Mouse (Mus musculus) kidney, adult 8-10 months (tissue): ENCODE measurements around the gene Traf3ip2.

ENCODE experiments used
- DNase-seq, 2 experiments: peaks; one replicate each; pipeline ENCODE4 v3.0.0; 2022

Gene Traf3ip2

DNA sequence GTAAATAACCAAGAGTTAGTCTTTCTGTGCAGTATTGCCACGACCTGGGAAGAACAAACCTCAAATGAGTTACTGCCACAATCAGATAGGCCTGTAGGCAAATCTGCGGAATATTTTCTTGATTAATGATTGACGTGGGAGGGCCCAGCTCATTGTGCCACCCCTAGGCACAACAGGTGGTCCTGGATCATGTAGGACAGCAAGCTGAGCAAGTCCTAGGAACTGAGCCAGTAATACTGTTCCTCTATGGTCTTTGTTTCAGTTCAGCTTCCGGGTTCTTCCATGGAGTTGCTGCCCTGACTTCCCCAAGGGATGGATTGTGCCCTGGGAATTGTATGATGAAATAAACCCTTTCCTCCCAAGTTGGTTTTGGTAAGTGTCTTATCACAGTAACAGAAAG is 68.3 kb downstream of the Traf3ip2 start:
- DNase-seq: no peak

DNA sequence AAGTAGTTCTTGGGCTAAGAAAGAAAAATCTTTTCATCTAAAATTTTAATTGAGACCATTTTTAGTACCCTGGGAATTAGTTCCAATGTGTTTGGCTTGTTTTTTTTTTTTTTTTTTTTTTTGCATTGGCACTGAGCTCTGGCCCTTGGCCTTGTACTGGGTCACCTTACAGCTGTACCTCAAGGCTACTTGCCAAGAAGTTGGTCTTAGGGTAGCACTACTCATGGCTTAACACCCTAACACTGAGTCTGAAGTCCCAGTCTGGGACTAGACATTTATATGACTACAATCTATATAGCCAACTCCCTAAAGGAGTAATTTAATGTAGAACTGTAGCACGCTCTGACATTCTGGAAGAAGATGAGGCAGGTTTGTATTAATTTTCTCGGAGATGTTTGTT is 69.8 kb downstream of the Traf3ip2 start:
- DNase-seq: no peak

DNA sequence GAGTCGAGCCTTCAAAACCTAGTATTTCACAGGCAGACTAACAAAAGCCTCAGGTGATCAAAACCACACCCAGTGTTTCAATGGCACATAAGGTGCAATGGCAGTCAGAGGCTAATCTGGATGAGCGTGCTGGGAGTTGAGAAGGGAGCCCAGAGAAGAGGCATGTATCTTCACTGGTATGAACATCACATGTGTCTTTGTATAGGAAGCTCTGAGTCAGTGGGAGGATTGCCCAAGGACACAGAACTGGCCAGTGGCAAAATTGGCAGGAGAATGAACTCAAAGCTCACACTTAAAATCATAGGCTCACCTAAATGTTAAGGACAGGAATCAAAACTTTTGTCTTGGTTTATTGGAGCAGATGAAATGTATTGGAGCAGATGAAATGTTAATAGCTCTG is 70.7 kb downstream of the Traf3ip2 start:
- no peak for DNase-seq

DNA sequence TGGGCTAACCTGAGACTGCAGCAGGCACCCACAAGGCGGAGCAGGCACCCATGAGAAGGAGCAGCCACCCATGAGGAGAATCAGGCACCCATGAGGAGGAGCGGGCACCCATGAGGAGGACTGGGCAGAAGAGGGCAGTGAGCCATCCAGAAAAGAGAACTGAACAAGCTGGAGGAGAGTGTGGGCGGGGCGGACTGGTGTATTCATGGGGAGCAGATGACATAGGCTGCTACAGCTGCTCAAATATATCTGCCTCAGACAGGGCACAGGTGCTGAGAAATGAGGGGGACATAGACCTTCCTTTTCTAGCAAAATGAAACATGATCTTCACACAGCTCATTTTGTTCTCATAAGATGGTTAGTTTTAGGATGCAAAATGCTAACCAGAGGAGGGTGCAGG is 74.1 kb downstream of the Traf3ip2 start:
- DNase-seq: no peak

DNA sequence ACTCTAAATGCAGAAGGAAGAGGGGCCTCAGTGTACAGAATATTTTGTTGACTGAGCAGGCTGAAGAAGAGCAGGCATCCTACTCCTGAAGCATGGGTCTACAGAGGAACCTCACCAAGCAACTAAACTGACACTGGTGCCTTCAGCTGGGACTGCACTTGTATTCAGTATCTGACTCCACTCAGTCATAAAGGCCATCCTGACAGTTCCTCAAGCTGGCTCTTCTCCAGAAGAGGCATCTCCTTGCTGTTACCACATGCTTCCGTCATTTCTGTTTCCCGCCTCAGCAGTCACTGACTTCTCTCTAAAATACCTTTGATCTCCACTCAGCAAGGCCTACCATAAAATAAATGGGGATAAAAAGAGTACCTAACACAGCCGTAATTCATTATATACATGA is 75.1 kb downstream of the Traf3ip2 start:
- no peak for DNase-seq

DNA sequence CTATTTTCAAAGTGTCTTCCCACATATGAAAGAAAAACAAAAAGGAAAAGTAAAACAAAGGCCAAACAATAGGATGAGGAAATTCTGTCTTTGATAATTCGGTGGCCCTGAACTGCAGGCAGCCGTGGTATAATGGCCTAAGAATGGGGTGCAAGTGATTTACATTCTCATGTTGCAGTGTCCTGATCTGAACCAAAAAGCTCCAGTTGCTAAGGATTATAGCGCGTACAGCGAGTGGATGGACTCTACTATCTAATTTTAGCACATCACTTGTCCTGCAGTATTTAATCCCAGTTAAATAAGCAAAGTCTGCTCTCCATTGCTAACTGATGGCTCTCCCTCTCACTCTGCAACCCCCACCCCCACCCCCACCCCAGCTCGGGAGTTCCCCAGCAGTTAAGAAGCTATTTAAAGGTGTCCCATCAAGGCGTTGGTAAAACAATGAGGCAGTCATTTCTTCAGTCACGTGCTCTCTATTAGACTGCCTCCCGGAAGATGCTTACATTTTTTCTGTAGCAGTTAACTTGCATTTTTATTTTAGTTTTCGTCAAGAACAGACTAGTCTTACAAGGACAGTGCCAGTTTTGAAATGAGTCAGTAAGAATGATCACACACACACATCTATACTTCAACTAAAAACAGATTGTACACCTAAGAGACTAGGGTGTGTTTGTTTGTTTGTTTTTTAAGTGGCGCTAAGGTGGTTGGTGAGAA is 78.8 kb downstream of the Traf3ip2 start:
- no peak for DNase-seq

DNA sequence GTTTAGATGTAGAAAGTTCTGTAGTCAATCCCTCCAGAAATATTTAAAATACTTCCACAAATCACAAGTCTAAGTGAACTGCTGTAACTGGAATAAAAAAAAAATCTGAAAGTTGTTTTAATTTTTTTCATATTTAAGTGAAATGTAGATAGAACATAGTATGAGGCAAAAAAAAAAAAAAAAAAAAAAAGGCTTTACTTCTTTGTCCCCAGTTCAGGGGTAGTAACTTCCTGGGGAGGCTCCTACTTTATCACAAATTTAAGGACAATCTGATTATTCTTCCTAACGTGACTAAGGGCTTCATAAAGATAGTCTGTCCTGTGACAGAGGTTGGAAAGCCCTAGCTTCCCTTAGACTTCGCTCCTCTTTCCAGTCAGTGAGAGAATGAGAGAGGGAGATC is 79.4 kb downstream of the Traf3ip2 start:
- no peak for DNase-seq
